Mouse (Mus musculus): ENCODE results near the gene Gm49392.

GRCm38 (mm10) chr13:60813722-60814121 lies 83.0 kb downstream of the Gm49392 start:
- TF ChIP-seq CTCF (IDR thresholded peaks at IDR 0.05; ENCODE audit: extremely low read depth, insufficient read depth, insufficient read length, insufficient replicate concordance): no peak
- no peak for TF ChIP-seq POLR2A (IDR thresholded peaks at IDR 0.05; ENCODE audit: low read depth, low read length)
